Mouse (Mus musculus): Measurements from ENCODE around the gene Vrtn. TPM values are rescaled to one million over a fixed set of nuclear protein-coding genes. Genes with fewer than 3 reads are reported as not detected.

The Vrtn gene
- polyA plus RNA-seq, 1 experiment from 2014 or later: not detected

GRCm38 (mm10) chr12:84617663-84618062 is 23.2 kb upstream of the Vrtn start:
- Histone ChIP-seq H3K4me3 (ENCODE audit: low read depth, low read length) (peak overlapping the region; percentile 63), H3K4me2 (peak overlapping the region; percentile 62), H3K4me1 (replicated peaks; ENCODE audit: control insufficient read depth, insufficient read depth, low read length) (no peaks in the 10 kb centered on the region), H3K9ac (ENCODE audit: low read depth, low read length) (peak overlapping the region; percentile 67), H3K9me3 (ENCODE audit: control insufficient read depth, low read length) (no peaks in the 10 kb centered on the region), H3K27me3 (replicated peaks; ENCODE audit: control insufficient read depth, insufficient read depth, low read length) (no peaks in the 10 kb centered on the region), H3K27ac (ENCODE audit: low read depth, low read length) (no peak overlapping the region), H3K36me3 (ENCODE audit: control insufficient read depth, insufficient read depth, low read length) (no peaks in the 10 kb centered on the region)
- DNase-seq (ENCODE audit: low spot score) (peak; percentile 59), ATAC-seq (replicated peaks; ENCODE audit: low FRiP score) (peak; percentile 39; the same call in 1 of the 2 replicates)
- 8% methylated on average over 10 of the region's 10 CpGs for WGBS

- no peaks in the 10 kb centered on the region for H3K4me1 ChIP-seq (replicated peaks; ENCODE audit: control insufficient read depth, insufficient read depth, low read length)
- H3K9me3 ChIP-seq (ENCODE audit: control insufficient read depth, low read length): no peaks in the 10 kb centered on the region
- no peak overlapping the region for H3K4me3 ChIP-seq (ENCODE audit: low read depth, low read length)
- ATAC-seq (replicated peaks; ENCODE audit: low FRiP score): no peak
- no peak overlapping the region for H3K27ac ChIP-seq (ENCODE audit: low read depth, low read length)
- no peak for DNase-seq (ENCODE audit: low spot score)
- no peak overlapping the region for H3K4me2 ChIP-seq
- peaks cover 22% of the 10 kb centered on the region for H3K27me3 ChIP-seq (replicated peaks; ENCODE audit: control insufficient read depth, insufficient read depth, low read length)
- no peak overlapping the region for H3K9ac ChIP-seq (ENCODE audit: low read depth, low read length)
- H3K36me3 ChIP-seq (ENCODE audit: control insufficient read depth, insufficient read depth, low read length): no peaks in the 10 kb centered on the region
These were observed 19.8 kb upstream of the Vrtn start for GRCm38 (mm10) chr12:84620975-84621374.

- Histone ChIP-seq H3K9ac (ENCODE audit: low read depth, low read length) (no peak overlapping the region), H3K4me2 (no peak overlapping the region), H3K36me3 (ENCODE audit: control insufficient read depth, insufficient read depth, low read length) (no peaks in the 10 kb centered on the region), H3K4me3 (ENCODE audit: low read depth, low read length) (no peak overlapping the region), H3K9me3 (ENCODE audit: control insufficient read depth, low read length) (no peaks in the 10 kb centered on the region), H3K27ac (ENCODE audit: low read depth, low read length) (no peak overlapping the region), H3K27me3 (replicated peaks; ENCODE audit: control insufficient read depth, insufficient read depth, low read length) (peaks cover 22% of the 10 kb centered on the region), H3K4me1 (replicated peaks; ENCODE audit: control insufficient read depth, insufficient read depth, low read length) (no peaks in the 10 kb centered on the region)
- DNase-seq (ENCODE audit: low spot score) (no peak), ATAC-seq (replicated peaks; ENCODE audit: low FRiP score) (no peak)
- WGBS: 29% methylated on average over 8 of the region's 8 CpGs
These were observed 16.2 kb upstream of the Vrtn start for GRCm38 (mm10) chr12:84624601-84625000.

- no peak for DNase-seq (ENCODE audit: low spot score)
- no peak overlapping the region for H3K9ac ChIP-seq (ENCODE audit: low read depth, low read length)
- no peak overlapping the region for H3K4me2 ChIP-seq
These were observed 15.7 kb upstream of the Vrtn start for GRCm38 (mm10) chr12:84625116-84625515.

GRCm38 (mm10) chr12:84631867-84632266 is 9.0 kb upstream of the Vrtn start:
- ATAC-seq (replicated peaks; ENCODE audit: low FRiP score) (no peak), DNase-seq (ENCODE audit: low spot score) (no peak)
- Histone ChIP-seq H3K4me1 (replicated peaks; ENCODE audit: control insufficient read depth, insufficient read depth, low read length) (no peaks in the 10 kb centered on the region), H3K36me3 (ENCODE audit: control insufficient read depth, insufficient read depth, low read length) (no peaks in the 10 kb centered on the region), H3K9ac (ENCODE audit: low read depth, low read length) (no peak overlapping the region), H3K9me3 (ENCODE audit: control insufficient read depth, low read length) (no peaks in the 10 kb centered on the region), H3K27ac (ENCODE audit: low read depth, low read length) (no peak overlapping the region), H3K4me3 (ENCODE audit: low read depth, low read length) (no peak overlapping the region), H3K27me3 (replicated peaks; ENCODE audit: control insufficient read depth, insufficient read depth, low read length) (no peaks in the 10 kb centered on the region), H3K4me2 (no peak overlapping the region)
- 58% methylated on average over 3 of the region's 3 CpGs for WGBS

More at GRCm38 (mm10) chr12:84625116-84625515, 15.7 kb upstream of the Vrtn start:
- Histone ChIP-seq H3K4me3 (ENCODE audit: low read depth, low read length) (no peak overlapping the region), H3K27ac (ENCODE audit: low read depth, low read length) (no peak overlapping the region), H3K27me3 (replicated peaks; ENCODE audit: control insufficient read depth, insufficient read depth, low read length) (peaks cover 22% of the 10 kb centered on the region), H3K4me1 (replicated peaks; ENCODE audit: control insufficient read depth, insufficient read depth, low read length) (no peaks in the 10 kb centered on the region), H3K9me3 (ENCODE audit: control insufficient read depth, low read length) (no peaks in the 10 kb centered on the region), H3K36me3 (ENCODE audit: control insufficient read depth, insufficient read depth, low read length) (no peaks in the 10 kb centered on the region)
- 16% methylated on average over 9 of the region's 9 CpGs for WGBS
- ATAC-seq (replicated peaks; ENCODE audit: low FRiP score): no peak

GRCm38 (mm10) chr12:84640253-84640652 is 566 bp upstream of the Vrtn start:
- no peak for ATAC-seq (replicated peaks; ENCODE audit: low FRiP score)
- Histone ChIP-seq H3K9me3 (ENCODE audit: control insufficient read depth, low read length) (no peaks in the 10 kb centered on the region), H3K4me2 (no peak overlapping the region), H3K4me3 (ENCODE audit: low read depth, low read length) (no peak overlapping the region), H3K27me3 (replicated peaks; ENCODE audit: control insufficient read depth, insufficient read depth, low read length) (peaks cover 45% of the 10 kb centered on the region), H3K36me3 (ENCODE audit: control insufficient read depth, insufficient read depth, low read length) (no peaks in the 10 kb centered on the region), H3K9ac (ENCODE audit: low read depth, low read length) (no peak overlapping the region), H3K27ac (ENCODE audit: low read depth, low read length) (no peak overlapping the region), H3K4me1 (replicated peaks; ENCODE audit: control insufficient read depth, insufficient read depth, low read length) (no peaks in the 10 kb centered on the region)
- no peak for DNase-seq (ENCODE audit: low spot score)
- 17% methylated on average over 6 of the region's 6 CpGs for WGBS

- no peaks in the 10 kb centered on the region for H3K27me3 ChIP-seq (replicated peaks; ENCODE audit: control insufficient read depth, insufficient read depth, low read length)
- H3K4me2 ChIP-seq: no peak overlapping the region
- 88% methylated on average over 13 of the region's 13 CpGs for WGBS
- H3K4me1 ChIP-seq (replicated peaks; ENCODE audit: control insufficient read depth, insufficient read depth, low read length): no peaks in the 10 kb centered on the region
- no peak overlapping the region for H3K9ac ChIP-seq (ENCODE audit: low read depth, low read length)
- H3K4me3 ChIP-seq (ENCODE audit: low read depth, low read length): no peak overlapping the region
- H3K9me3 ChIP-seq (ENCODE audit: control insufficient read depth, low read length): no peaks in the 10 kb centered on the region
- ATAC-seq (replicated peaks; ENCODE audit: low FRiP score): no peak
- no peak overlapping the region for H3K27ac ChIP-seq (ENCODE audit: low read depth, low read length)
- H3K36me3 ChIP-seq (ENCODE audit: control insufficient read depth, insufficient read depth, low read length): no peaks in the 10 kb centered on the region
- DNase-seq (ENCODE audit: low spot score): no peak
These were observed 9.4 kb downstream of the Vrtn start for GRCm38 (mm10) chr12:84650234-84650633.

GRCm38 (mm10) chr12:84653912-84654311 is 13.1 kb downstream of the Vrtn start:
- no peaks in the 10 kb centered on the region for H3K4me1 ChIP-seq (replicated peaks; ENCODE audit: control insufficient read depth, insufficient read depth, low read length)
- H3K4me2 ChIP-seq: no peak overlapping the region
- H3K36me3 ChIP-seq (ENCODE audit: control insufficient read depth, insufficient read depth, low read length): no peaks in the 10 kb centered on the region
- DNase-seq (ENCODE audit: low spot score): peak; percentile 51
- no peak overlapping the region for H3K27ac ChIP-seq (ENCODE audit: low read depth, low read length)
- no peaks in the 10 kb centered on the region for H3K9me3 ChIP-seq (ENCODE audit: control insufficient read depth, low read length)
- H3K4me3 ChIP-seq (ENCODE audit: low read depth, low read length): no peak overlapping the region
- no peaks in the 10 kb centered on the region for H3K27me3 ChIP-seq (replicated peaks; ENCODE audit: control insufficient read depth, insufficient read depth, low read length)
- H3K9ac ChIP-seq (ENCODE audit: low read depth, low read length): no peak overlapping the region
- 26% methylated on average over 3 of the region's 3 CpGs for WGBS
- no peak for ATAC-seq (replicated peaks; ENCODE audit: low FRiP score)

- Histone ChIP-seq H3K27ac (ENCODE audit: low read depth, low read length) (no peak overlapping the region), H3K9me3 (ENCODE audit: control insufficient read depth, low read length) (no peaks in the 10 kb centered on the region), H3K4me2 (no peak overlapping the region), H3K27me3 (replicated peaks; ENCODE audit: control insufficient read depth, insufficient read depth, low read length) (peaks cover 10% of the 10 kb centered on the region), H3K4me3 (ENCODE audit: low read depth, low read length) (no peak overlapping the region), H3K4me1 (replicated peaks; ENCODE audit: control insufficient read depth, insufficient read depth, low read length) (no peaks in the 10 kb centered on the region), H3K36me3 (ENCODE audit: control insufficient read depth, insufficient read depth, low read length) (no peaks in the 10 kb centered on the region), H3K9ac (ENCODE audit: low read depth, low read length) (no peak overlapping the region)
- WGBS: 71% methylated on average over 3 of the region's 3 CpGs
- ATAC-seq (replicated peaks; ENCODE audit: low FRiP score) (no peak), DNase-seq (ENCODE audit: low spot score) (no peak)
These were observed 29.7 kb downstream of the Vrtn start for GRCm38 (mm10) chr12:84670555-84670954.
